Mouse (Mus musculus): ENCODE measurements around the gene Fbxw27.

DNA sequence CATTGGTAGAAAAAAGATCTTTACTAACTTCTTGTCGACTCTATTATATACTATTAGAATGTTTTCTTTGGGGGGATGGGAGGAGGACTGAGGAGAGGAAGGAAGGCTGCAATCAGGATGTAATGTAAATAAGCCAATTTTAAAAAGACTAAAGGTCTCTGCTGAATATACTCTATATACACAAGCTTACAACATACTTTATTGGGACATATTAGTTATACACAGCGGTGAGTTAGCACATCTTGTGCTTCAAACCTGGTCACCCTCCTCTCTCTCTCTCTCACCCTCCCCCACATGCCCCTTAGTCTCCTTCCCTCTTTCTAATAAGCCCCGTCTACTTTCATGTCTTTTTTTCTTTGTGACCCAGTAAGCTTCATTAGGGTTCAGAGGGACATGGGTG is 17.4 kb upstream of the Fbxw27 start:
- TF ChIP-seq POLR2A (IDR thresholded peaks at IDR 0.05; ENCODE audit: low read depth, low read length): no peak
- TF ChIP-seq CTCF (conservative IDR thresholded peaks at IDR 0.05; ENCODE audit: insufficient read depth, insufficient read length, low read depth, low read length): no peak
